Mouse (Mus musculus): ENCODE measurements around the gene Ap5b1.

Ap5b1 gene

DNA sequence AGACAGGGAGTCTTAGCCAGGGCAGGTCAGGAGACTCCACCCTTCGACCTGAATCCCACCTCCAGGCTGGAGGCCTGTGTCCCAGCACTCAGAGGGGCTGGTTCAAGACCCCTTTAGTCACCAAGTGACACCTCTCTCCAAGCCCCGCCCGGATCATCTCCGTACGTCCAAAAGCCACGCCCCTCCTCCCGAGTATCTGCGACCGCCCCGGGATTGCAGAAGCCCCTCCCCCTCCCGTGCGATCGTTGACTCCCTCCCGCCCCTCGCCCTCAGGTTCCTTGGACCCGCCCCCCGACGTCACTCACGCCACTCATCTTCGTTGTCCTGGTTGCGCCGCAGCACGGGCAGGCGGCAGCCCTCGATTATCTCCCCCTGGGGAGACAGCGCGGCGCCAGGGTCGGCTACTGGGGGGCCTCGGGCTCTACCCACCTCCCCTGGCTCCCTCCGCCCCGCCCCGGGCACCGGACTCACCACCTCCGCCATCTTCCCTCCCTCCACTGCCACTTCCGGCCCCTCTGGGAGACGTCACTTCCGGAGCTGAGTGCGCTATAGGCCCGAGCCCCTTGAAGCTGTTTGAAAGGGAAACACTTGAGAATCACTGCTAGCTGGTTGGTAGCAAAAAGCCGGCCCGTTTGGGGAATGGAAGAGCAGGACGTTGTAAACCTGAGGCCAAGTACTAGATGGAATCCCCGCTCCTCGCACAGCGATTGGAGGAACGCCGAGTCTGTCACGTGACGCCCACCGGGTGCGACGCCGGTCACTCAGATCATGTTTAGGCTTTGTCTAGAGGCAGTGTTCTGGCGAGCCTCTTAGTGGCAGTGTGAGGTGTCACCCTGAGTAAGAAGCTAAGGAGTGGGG lies 42.0 kb downstream of the Ap5b1 start, which contains the start of gene Kat5:
Gene Kat5, minus strand, starts transcription at position 691 of the 858 bp plus-strand sequence.
- DNase-seq (ENCODE audit: low spot score), result peak; percentile 95

DNA sequence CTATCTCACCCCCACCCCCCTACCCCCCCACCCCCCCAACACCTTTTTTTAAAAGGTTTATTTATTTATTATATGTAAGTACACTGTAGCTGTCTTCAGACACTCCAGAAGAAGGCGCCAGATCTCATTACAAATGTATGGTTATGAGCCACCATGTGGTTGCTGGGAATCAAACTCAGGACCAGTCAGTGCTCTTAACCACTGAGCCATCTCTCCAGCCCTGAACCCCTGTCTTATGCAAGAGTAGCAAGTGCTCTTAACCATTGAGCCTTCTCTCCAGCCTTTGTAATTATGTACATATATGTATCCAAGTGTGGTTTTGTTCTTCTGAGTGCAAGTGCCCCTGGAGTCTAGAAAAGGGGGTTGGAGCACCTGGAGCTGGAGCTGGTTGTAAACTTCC lies 44.1 kb downstream of the Ap5b1 start:
- DNase-seq (ENCODE audit: low spot score), result no peak

DNA sequence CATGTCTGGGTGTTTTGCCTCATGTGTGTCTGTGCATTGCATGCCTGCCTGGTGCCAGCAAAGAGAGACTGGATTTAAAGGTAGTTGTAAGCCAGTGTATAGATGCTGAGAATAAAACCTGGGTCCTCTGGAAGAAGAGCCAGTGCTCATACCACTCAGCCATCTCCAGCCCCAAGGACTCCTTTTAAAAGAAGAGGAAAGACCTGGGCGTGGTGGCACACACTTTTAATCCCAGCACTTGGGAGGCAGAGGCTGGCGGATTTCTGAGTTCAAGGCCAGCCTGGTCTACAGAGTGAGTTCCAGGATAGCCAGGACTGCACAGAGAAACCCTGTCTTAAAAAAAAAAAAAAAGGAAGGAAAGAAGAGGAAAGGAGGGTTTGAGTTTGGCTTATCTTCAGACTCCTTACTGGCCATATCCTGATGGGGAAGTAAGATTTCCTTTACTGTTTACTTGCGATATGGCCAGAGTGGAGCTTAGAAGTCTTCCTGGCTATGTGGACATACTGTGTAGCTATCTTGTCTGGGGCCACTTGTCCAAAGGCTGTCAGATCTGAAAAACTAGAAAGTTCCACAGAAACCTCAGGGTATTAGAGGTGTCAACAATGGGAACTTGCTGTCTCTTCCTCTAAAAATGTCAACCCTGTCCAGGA lies 45.1 kb downstream of the Ap5b1 start:
- no peak for DNase-seq (ENCODE audit: low spot score)

DNA sequence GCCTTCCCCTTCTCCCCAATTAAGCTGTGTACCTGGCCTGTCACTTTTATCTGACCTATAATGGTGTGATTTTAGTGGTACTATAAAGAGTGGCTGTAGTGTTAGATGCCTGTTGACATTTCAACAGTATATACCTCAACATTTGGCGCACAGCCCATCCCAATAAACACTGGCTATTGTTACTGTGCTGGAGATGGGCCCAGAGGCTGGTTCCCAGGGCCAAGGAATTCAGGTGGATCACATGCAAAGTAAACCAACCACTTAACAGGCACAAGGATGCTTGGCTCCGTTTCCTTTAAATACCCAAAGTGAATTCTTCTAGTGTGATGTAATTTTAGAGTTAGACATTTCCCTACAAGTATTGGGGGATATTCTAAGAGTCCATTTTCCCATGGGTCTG lies 47.1 kb downstream of the Ap5b1 start:
- DNase-seq (ENCODE audit: low spot score), result no peak

DNA sequence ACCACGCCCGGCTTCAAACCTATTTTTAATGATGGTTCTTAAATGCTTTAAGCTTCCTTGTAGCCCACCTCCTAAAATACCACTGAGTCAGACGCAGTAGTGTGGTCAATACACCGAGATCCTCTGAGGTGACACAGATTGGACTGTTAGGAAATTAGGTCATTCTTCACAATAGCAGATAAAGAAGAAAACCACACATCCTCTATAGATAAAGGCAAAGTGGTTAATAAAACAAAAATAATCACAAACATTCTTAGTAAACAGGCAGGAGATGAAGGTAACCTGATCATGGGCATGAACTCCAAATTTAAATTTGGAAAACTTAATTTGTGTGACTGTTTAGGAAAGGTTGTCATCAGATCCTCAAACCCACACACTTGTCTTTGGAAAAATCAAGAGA lies 52.2 kb downstream of the Ap5b1 start:
- no peak for DNase-seq (ENCODE audit: low spot score)
